Comparison of ENCODE assay signal across 9 mouse cellular contexts in the genomic region with DNA sequence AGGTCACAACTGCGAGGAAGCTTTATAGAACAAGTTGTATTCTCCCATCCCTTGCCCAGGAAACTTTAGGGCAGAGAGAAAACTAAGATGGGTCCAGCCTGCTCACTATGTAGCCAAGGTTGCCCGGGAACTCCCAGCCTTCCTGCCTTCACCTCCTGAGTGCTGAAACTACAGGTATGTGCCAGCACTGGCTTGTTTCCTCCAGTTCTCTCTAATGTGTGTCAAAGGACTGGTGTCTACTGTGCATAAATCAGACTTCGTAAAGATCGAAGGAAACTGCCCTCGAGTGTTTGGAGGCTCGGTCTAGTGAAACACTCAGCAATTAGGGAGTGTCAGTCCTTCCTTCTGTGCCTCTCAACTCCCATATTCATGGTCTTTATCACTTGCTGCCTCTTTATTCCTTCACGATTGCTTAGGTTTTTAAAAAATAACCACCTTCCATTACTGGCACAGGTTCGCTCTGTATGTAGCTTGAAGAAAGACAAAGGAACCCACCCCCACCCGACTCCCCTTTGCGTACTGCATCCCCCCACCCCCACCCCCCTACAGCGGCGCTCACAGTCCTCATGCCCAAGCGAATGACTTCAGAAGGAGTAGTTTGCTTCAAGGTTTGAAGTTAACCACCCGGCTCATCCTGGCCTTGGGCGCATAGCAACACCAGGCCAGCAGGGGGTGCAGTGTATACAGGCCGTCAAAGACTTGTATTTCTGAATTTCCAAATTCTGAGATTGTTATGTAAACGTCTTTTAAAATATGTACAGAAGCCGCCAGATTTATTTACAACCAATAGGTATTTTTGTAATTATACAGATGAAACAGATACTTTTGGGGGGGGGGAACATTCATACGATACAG. TPM values are rescaled to one million over a fixed set of nuclear protein-coding genes. Genes with fewer than 3 reads are reported as not detected.
DNase-seq lines count a peak whose midpoint lies in the region; ATAC-seq and TF ChIP-seq lines count a peak whose summit lies in the region.
"Had no signal": no experiment of that assay in that cellular context is flagged by ENCODE, and none has a peak within 500 bp of the region (broad histone marks: within the 10 kb centered on the region; RNA-seq: fewer than 3 reads in every experiment).

No protein-coding gene starts in this region.

- no peak overlapping the region for H3K27ac ChIP-seq in forebrain, embryonic 11.5 days (ENCODE audit: low read depth, low read length)
- no peak overlapping the region for H3K27ac ChIP-seq in heart, postnatal 0 days (ENCODE audit: low read depth)
- H3K27ac ChIP-seq in liver, embryonic 16.5 days (ENCODE audit: low read length) = no peak overlapping the region
- H3K27ac ChIP-seq in neural tube, embryonic 13.5 days (replicated peaks) = no peak overlapping the region
- no peak overlapping the region for H3K27ac ChIP-seq in testis, adult 2 months (ENCODE audit: control insufficient read depth, insufficient read depth, low read depth, low read length)

- H3K4me3 ChIP-seq in forebrain, embryonic 11.5 days (ENCODE audit: low read depth, low read length) = no peak overlapping the region
- peak overlapping the region; percentile 42 for H3K4me3 ChIP-seq in heart, postnatal 0 days (ENCODE audit: low read depth, low read length)
- H3K4me3 ChIP-seq in liver, embryonic 16.5 days (ENCODE audit: low read depth, low read length) = no peak overlapping the region; the same call in 1 of the 2 replicates
- H3K4me3 ChIP-seq in neural tube, embryonic 13.5 days = peak overlapping the region; percentile 36
- H3K4me3 ChIP-seq in testis, adult 2 months (ENCODE audit: control insufficient read depth, low read depth, low read length) = no peak overlapping the region

- DNase-seq in CD4-positive helper T cell, adult 2 months (ENCODE audit: low read depth, low spot score) = peak; percentile 80
- DNase-seq in brain, adult 2 months (ENCODE audit: low read depth, low spot score) = peak; percentile 89
- peak; percentile 81 for DNase-seq in forebrain, embryonic 11.5 days (ENCODE audit: low spot score)
- peak; percentile 48 for DNase-seq in heart, postnatal 0 days (ENCODE audit: low spot score)
- peak; percentile 88 for DNase-seq in kidney, postnatal 4 days

- TF ChIP-seq CTCF in heart, postnatal 0 days (IDR thresholded peaks at IDR 0.05; ENCODE audit: low read depth) = peak; percentile 81
- peak; percentile 65; the same call in 1 of the 2 replicates for TF ChIP-seq CTCF in testis, adult 2 months (IDR thresholded peaks at IDR 0.05; ENCODE audit: control insufficient read depth, insufficient read depth, insufficient replicate concordance, low read depth, low read length)

- no peaks in the 10 kb centered on the region for H3K27me3 ChIP-seq in forebrain, embryonic 11.5 days (ENCODE audit: control insufficient read depth, insufficient read depth, low read length)
- no peaks in the 10 kb centered on the region for H3K27me3 ChIP-seq in heart, postnatal 0 days (ENCODE audit: control insufficient read depth, insufficient read depth, low read length)
- H3K27me3 ChIP-seq in liver, embryonic 16.5 days (ENCODE audit: control insufficient read depth, insufficient read depth, low read depth, low read length) = no peaks in the 10 kb centered on the region
- 0 out of 2 replicates have a peak, but pooled peaks cover 3% of the 10 kb centered on the region for H3K27me3 ChIP-seq in neural tube, embryonic 13.5 days
- H3K27me3 ChIP-seq in testis, adult 2 months (ENCODE audit: control insufficient read depth, insufficient read depth, low read length) = no peaks in the 10 kb centered on the region

- TF ChIP-seq EP300 in heart, postnatal 0 days (IDR thresholded peaks at IDR 0.05; ENCODE audit: low read depth) = no peak

- no peaks in the 10 kb centered on the region for H3K36me3 ChIP-seq in forebrain, embryonic 11.5 days (ENCODE audit: control insufficient read depth, insufficient read depth, low read length)
- H3K36me3 ChIP-seq in heart, postnatal 0 days (replicated peaks; ENCODE audit: control insufficient read depth, insufficient read depth, low read length) = no peaks in the 10 kb centered on the region
- H3K36me3 ChIP-seq in liver, embryonic 16.5 days (ENCODE audit: control insufficient read depth, insufficient read depth) = no peaks in the 10 kb centered on the region
- H3K36me3 ChIP-seq in neural tube, embryonic 13.5 days = no peaks in the 10 kb centered on the region
- no peaks in the 10 kb centered on the region for H3K36me3 ChIP-seq in testis, adult 2 months (ENCODE audit: control insufficient read depth, insufficient read depth, low read length)

- no peak for TF ChIP-seq POLR2A in testis, adult 2 months (IDR thresholded peaks at IDR 0.05; ENCODE audit: control insufficient read depth, low read depth, low read length)

- 41% methylated on average over 19 of the region's 19 CpGs for WGBS in forebrain, embryonic 11.5 days
- 38% methylated on average over 19 of the region's 19 CpGs for WGBS in heart, postnatal 0 days
- 30% methylated on average over 19 of the region's 19 CpGs for WGBS in liver, embryonic 16.5 days (ENCODE audit: insufficient replicate concordance)
- WGBS in neural tube, embryonic 13.5 days = 31% methylated on average over 19 of the region's 19 CpGs

- H3K4me2 ChIP-seq in forebrain, embryonic 11.5 days (ENCODE audit: low read depth, low read length, severe bottlenecking) = no peak overlapping the region
- H3K4me2 ChIP-seq in heart, postnatal 0 days (ENCODE audit: low read depth, low read length) = peak overlapping the region; percentile 58
- peak overlapping the region; percentile 55 for H3K4me2 ChIP-seq in liver, embryonic 16.5 days (ENCODE audit: low read depth, low read length)
- H3K4me2 ChIP-seq in neural tube, embryonic 13.5 days = peak overlapping the region; percentile 66

- H3K9me3 ChIP-seq in forebrain, embryonic 11.5 days (ENCODE audit: control insufficient read depth, low read length) = no peaks in the 10 kb centered on the region
- H3K9me3 ChIP-seq in heart, postnatal 0 days (replicated peaks; ENCODE audit: control insufficient read depth, low read length) = no peaks in the 10 kb centered on the region
- no peaks in the 10 kb centered on the region for H3K9me3 ChIP-seq in liver, embryonic 16.5 days (replicated peaks; ENCODE audit: control insufficient read depth, low read length)
- H3K9me3 ChIP-seq in neural tube, embryonic 13.5 days = no peaks in the 10 kb centered on the region

- H3K4me1 ChIP-seq in forebrain, embryonic 11.5 days (replicated peaks; ENCODE audit: control insufficient read depth, insufficient read depth, low read length) = no peaks in the 10 kb centered on the region
- peaks cover 13% of the 10 kb centered on the region; the same call in 1 of the 2 replicates for H3K4me1 ChIP-seq in heart, postnatal 0 days (ENCODE audit: control insufficient read depth, insufficient read depth)
- peaks cover 3% of the 10 kb centered on the region for H3K4me1 ChIP-seq in liver, embryonic 16.5 days (ENCODE audit: control insufficient read depth, low read depth, low read length)
- peaks cover 19% of the 10 kb centered on the region; the same call in 1 of the 2 replicates for H3K4me1 ChIP-seq in neural tube, embryonic 13.5 days (replicated peaks)
- peaks cover 5% of the 10 kb centered on the region; the same call in 1 of the 2 replicates for H3K4me1 ChIP-seq in testis, adult 2 months (ENCODE audit: control insufficient read depth, insufficient read depth, low read length)

- ATAC-seq in forebrain, embryonic 11.5 days (replicated peaks; ENCODE audit: low FRiP score) = peak; percentile 70; the same call in 1 of the 2 replicates
- peak; percentile 48; the same call in 1 of the 2 replicates for ATAC-seq in heart, postnatal 0 days (ENCODE audit: insufficient read depth, low read depth)
- ATAC-seq in liver, embryonic 16.5 days (ENCODE audit: low read depth) = no peak
- ATAC-seq in neural tube, embryonic 13.5 days (ENCODE audit: low read depth) = peak; percentile 60

- no peak overlapping the region for H3K9ac ChIP-seq in forebrain, embryonic 11.5 days (ENCODE audit: low read length)
- no peak overlapping the region for H3K9ac ChIP-seq in heart, postnatal 0 days (replicated peaks; ENCODE audit: low read depth, low read length)
- H3K9ac ChIP-seq in liver, embryonic 16.5 days (ENCODE audit: low read depth, low read length) = no peak overlapping the region
- no peak overlapping the region for H3K9ac ChIP-seq in neural tube, embryonic 13.5 days

RNA-seq across cellular contexts. Expression of a gene that starts 24.6 kb away (rescaled TPM):
- 0.17 and 0.65 TPM in 2 replicates for polyA plus RNA-seq in forebrain, embryonic 11.5 days (2014; fragmentation: Nextera tagmentation; extraction: Ambion mirVana)
- not detected in 2 replicates for total RNA-seq in heart, postnatal 0 days (2014; rRNA removed; ENCODE audit: low replicate concordance)
- polyA plus RNA-seq in heart, postnatal 0 days (2015; fragmentation: Nextera tagmentation; extraction: Ambion mirVana) = not detected in 2 replicates
- not detected in 2 replicates for polyA plus RNA-seq in liver, embryonic 16.5 days (2015; fragmentation: Nextera tagmentation; extraction: Ambion mirVana)
- 0.53 and 0.84 TPM in 2 replicates for polyA plus RNA-seq in neural tube, embryonic 13.5 days (2015; fragmentation: Nextera tagmentation; extraction: Ambion mirVana)
- polyA plus RNA-seq in testis, adult 2 months (2012; rRNA removed) = 0.28 and 0.42 TPM in 2 replicates
- polyA plus RNA-seq: erythroblast, embryonic 14.5 days had no signal

RNA-seq across cellular contexts. Expression of a gene that starts 25.7 kb away (rescaled TPM):
- not detected in 2 replicates for polyA plus RNA-seq in forebrain, embryonic 11.5 days (2014; fragmentation: Nextera tagmentation; extraction: Ambion mirVana)
- 0.70 TPM in 1 of 2 replicates, not detected in the other for total RNA-seq in heart, postnatal 0 days (2014; rRNA removed; ENCODE audit: low replicate concordance)
- 0.75 TPM in 1 of 2 replicates, not detected in the other for polyA plus RNA-seq in heart, postnatal 0 days (2015; fragmentation: Nextera tagmentation; extraction: Ambion mirVana)
- polyA plus RNA-seq in liver, embryonic 16.5 days (2015; fragmentation: Nextera tagmentation; extraction: Ambion mirVana) = not detected in 2 replicates
- polyA plus RNA-seq in neural tube, embryonic 13.5 days (2015; fragmentation: Nextera tagmentation; extraction: Ambion mirVana) = 1.0 TPM in 1 of 2 replicates, not detected in the other
- polyA plus RNA-seq in testis, adult 2 months (2012; rRNA removed) = 1.2 and 1.5 TPM in 2 replicates
- polyA plus RNA-seq: erythroblast, embryonic 14.5 days had no signal

RNA-seq across cellular contexts. Expression of a gene that starts 47.8 kb away (rescaled TPM):
- 146 and 147 TPM in 2 replicates for polyA plus RNA-seq in forebrain, embryonic 11.5 days (2014; fragmentation: Nextera tagmentation; extraction: Ambion mirVana)
- total RNA-seq in heart, postnatal 0 days (2014; rRNA removed; ENCODE audit: low replicate concordance) = 40.0 and 55.8 TPM in 2 replicates
- polyA plus RNA-seq in heart, postnatal 0 days (2015; fragmentation: Nextera tagmentation; extraction: Ambion mirVana) = 75.1 and 76.4 TPM in 2 replicates
- 79.1 and 87.2 TPM in 2 replicates for polyA plus RNA-seq in liver, embryonic 16.5 days (2015; fragmentation: Nextera tagmentation; extraction: Ambion mirVana)
- 156 and 159 TPM in 2 replicates for polyA plus RNA-seq in neural tube, embryonic 13.5 days (2015; fragmentation: Nextera tagmentation; extraction: Ambion mirVana)
- 25.7 and 28.4 TPM in 2 replicates for polyA plus RNA-seq in testis, adult 2 months (2012; rRNA removed)

Comparison
In these comparisons a context has a peak if more than half of its experiments do, and no peak if none do; other contexts are left out.
1. H3K4me3 ChIP-seq: peak in heart, postnatal 0 days (single experiment) and neural tube, embryonic 13.5 days (single experiment); none in forebrain, embryonic 11.5 days (single experiment), liver, embryonic 16.5 days (single experiment) and testis, adult 2 months (single experiment).
2. Peak in every context shown above with its lines, with median percentiles within 50 percentile points of each other: DNase-seq.